ENCODE assay signal across 25 mouse cellular contexts in the genomic region with DNA sequence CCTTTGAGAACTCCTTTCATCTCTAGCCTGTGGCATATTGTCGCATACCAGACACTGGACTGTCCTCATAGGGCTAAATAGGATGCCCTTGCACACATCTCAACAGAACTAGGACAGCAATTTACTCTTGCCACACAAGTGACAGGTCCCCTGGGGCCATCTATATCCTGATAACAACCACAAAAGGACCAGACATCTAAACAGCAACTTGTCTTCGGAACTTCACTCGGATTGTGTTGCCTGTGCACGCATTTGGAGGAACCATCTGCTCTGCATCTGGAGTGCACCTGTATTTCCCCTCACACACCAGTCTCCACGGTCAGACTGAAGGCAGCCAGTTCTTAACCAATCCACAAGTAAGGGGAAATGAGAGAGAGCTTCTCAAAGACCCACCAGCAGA. TPM values are rescaled to one million over a fixed set of nuclear protein-coding genes. Genes with fewer than 3 reads are reported as not detected.
"Had no signal": no experiment of that assay in that cellular context is flagged by ENCODE, and none has a peak within 500 bp of the region (broad histone marks: within the 10 kb centered on the region; RNA-seq: fewer than 3 reads in every experiment).

No protein-coding gene starts in this region.

- H3K9me3 ChIP-seq: embryonic facial prominence, embryonic 10.5 days; embryonic facial prominence, embryonic 12.5 days; embryonic facial prominence, embryonic 13.5 days; embryonic facial prominence, embryonic 15.5 days; forebrain, embryonic 10.5 days; forebrain, embryonic 12.5 days; forebrain, embryonic 13.5 days; forebrain, embryonic 15.5 days had no signal

- H3K36me3 ChIP-seq: embryonic facial prominence, embryonic 10.5 days; embryonic facial prominence, embryonic 12.5 days; embryonic facial prominence, embryonic 13.5 days; embryonic facial prominence, embryonic 15.5 days; forebrain, embryonic 10.5 days; forebrain, embryonic 12.5 days; forebrain, embryonic 15.5 days had no signal

- H3K4me3 ChIP-seq: embryonic facial prominence, embryonic 10.5 days; embryonic facial prominence, embryonic 12.5 days; embryonic facial prominence, embryonic 13.5 days; embryonic facial prominence, embryonic 15.5 days; erythroblast, embryonic 14.5 days; forebrain, embryonic 10.5 days; forebrain, embryonic 12.5 days; forebrain, embryonic 13.5 days; forebrain, embryonic 15.5 days; gastrocnemius, adult 2 months; heart, adult 2 months had no signal

- DNase-seq: cerebellum, adult 8-10 months; cerebellum, adult 9-10 months; cerebellum, adult 9-11 months; cerebellum, postnatal 10 days; cerebellum, postnatal 14 days; cerebellum, postnatal 25 days; cerebellum, postnatal 36 days; embryo, embryonic 11 days; forebrain, postnatal 0 days; gastrocnemius, adult 2 months; gastrocnemius, postnatal 10 days; gastrocnemius, postnatal 14 days; gastrocnemius, postnatal 25 days; gastrocnemius, postnatal 36 days; heart, adult 18-20 months; heart, adult 2 months had no signal

- H3K4me1 ChIP-seq: embryonic facial prominence, embryonic 15.5 days; forebrain, embryonic 15.5 days had no signal

- H3K27me3 ChIP-seq: embryonic facial prominence, embryonic 12.5 days; embryonic facial prominence, embryonic 15.5 days; forebrain, embryonic 12.5 days; forebrain, embryonic 13.5 days; forebrain, embryonic 15.5 days had no signal

- H3K27ac ChIP-seq: embryonic facial prominence, embryonic 10.5 days; embryonic facial prominence, embryonic 12.5 days; embryonic facial prominence, embryonic 13.5 days; embryonic facial prominence, embryonic 15.5 days; forebrain, embryonic 10.5 days; forebrain, embryonic 12.5 days; forebrain, embryonic 13.5 days; forebrain, embryonic 15.5 days; gastrocnemius, adult 2 months; heart, adult 2 months had no signal

RNA-seq across cellular contexts. Expression of gene Trib2, which starts 39.2 kb away (rescaled TPM):
- polyA plus RNA-seq: erythroblast, embryonic 14.5 days had no signal
